Mouse (Mus musculus): ENCODE data around the gene Mapk8ip2.
"Not testable (repeated sequence)": the region's sequence is repeated elsewhere in the genome, so short reads cannot be mapped to it uniquely, and the experiment has no call there.

Mapk8ip2 gene

DNA sequence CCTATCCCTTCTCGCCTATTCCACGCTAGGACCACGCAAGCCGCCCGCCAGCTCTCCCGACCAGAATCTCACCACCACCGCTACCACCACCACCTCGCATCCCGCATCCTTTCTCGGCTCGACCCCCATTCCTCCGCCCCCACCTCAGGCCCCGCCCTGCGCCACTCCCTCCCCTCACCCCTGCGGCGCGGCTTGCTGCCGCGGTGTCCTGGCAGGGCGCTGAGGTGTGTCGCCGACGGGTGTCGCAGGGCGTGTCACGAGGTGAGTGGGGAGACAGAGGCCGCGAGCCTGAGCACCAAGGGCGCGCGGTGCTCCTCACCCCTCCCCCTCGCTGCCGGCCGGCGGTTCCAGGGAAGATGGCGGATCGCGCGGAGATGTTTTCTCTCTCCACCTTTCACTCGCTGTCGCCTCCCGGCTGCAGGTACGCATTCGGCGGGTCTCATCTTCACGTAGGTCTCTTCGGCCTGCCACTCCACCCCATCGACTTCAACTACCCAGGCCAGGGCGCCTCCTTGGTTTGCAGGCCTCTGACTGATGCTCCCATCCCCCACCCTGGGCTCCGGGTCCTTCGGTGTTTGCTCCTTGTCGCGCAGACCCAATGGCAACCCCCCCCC lies at the start of gene Mapk8ip2:
Gene Mapk8ip2 (plus strand): TSS at position 49 of the 614 bp plus-strand sequence.
- no peak for DNase-seq

DNA sequence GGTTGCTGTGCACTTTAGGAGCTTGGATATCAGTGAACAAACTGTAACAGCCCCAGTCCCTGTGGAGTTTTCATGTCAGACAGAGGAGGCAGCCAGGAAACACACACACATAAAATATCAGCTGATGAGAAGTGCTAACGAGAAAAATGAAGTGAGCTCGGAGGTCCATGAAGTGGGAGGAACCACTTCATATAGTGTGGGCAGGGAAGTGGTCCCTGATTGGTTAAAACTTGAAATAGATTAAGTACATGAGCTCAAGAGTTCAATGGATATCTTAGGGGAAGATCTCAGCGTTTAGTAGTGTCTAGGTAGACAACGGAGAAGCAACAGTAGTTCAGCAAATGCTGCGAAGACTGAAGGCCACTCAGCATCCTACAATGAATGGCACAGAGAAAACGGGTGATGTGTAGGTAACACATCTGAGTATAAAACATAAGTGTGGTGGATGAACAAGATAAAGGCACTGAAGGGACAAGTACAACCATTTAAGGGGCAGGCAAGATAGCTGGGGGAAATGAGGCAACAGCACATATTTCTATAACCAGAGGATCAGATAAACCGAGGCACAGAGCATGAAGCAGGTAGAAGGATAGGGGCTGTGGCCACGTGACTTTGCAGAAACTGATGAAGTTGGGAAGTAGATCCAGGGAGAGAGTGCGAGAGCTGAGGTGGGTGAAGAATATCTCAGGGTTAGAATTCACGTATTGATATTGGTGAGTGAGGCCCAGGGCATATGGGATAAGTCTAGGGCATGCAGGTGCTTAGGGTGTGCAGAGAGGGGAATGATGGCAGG lies 48.7 kb upstream of the Mapk8ip2 start:
- no peak for DNase-seq

- DNase-seq, result no peak
These were observed 47.0 kb upstream of the Mapk8ip2 start for GRCm38 (mm10) chr15:89406691-89407090.

- no peak for DNase-seq
These were observed 43.6 kb upstream of the Mapk8ip2 start, which contains the start of gene Syce3 for GRCm38 (mm10) chr15:89410118-89410517. Gene Syce3 (minus strand): TSS chr15:89410503.

DNA sequence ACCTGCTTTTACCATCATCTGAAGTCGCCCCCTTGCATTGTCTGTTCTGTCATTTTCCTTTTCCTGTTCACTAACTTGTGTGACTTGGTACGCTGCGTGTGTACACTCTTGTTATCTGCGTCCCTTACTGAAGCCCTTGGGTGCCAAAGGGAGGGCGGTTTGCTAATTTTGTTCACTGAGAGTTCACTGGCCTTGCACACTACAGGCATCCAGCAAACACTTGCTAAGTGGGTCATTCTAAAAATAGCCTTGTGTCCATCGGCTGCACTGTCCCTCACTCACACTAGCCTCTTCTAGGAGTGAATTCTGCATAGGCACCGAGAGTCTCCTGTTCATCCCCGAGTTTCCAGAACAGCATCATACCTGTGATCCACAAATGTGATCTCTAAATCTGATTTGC lies 38.4 kb upstream of the Mapk8ip2 start:
- no peak for DNase-seq

- DNase-seq, result no peak
These were observed 31.8 kb upstream of the Mapk8ip2 start for GRCm38 (mm10) chr15:89421938-89422337.

- DNase-seq, result no peak
These were observed 29.1 kb upstream of the Mapk8ip2 start for GRCm38 (mm10) chr15:89424621-89425020.

DNA sequence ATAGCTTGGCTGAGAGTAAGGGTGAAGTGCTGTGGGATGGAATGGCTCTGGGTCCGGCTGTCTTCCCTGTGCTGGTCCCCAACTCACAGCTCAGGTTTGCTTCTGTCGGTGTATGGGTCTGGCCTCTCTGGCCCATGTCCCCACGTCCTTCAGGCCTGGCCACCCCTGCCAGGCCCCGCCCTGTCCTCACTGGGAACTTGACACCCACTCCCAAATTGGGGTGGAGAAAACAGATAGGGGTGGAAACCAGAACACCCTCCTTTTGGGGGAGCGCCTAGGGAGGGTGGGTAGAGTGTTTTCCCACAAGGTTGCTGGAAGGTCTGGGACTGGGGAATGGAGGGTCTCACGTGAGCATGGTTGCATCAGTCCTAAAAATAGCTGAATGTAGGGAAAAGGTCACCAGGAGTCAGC lies 28.0 kb upstream of the Mapk8ip2 start, which contains the start of gene Cpt1b:
Gene Cpt1b (minus strand): TSS at position 153 of the 411 bp plus-strand sequence.
- DNase-seq, result peak in 1 of 2 experiments; percentile 30

- peak in 1 of 2 experiments; percentile 18 for DNase-seq
These were observed 27.0 kb upstream of the Mapk8ip2 start for GRCm38 (mm10) chr15:89426716-89427115.

DNA sequence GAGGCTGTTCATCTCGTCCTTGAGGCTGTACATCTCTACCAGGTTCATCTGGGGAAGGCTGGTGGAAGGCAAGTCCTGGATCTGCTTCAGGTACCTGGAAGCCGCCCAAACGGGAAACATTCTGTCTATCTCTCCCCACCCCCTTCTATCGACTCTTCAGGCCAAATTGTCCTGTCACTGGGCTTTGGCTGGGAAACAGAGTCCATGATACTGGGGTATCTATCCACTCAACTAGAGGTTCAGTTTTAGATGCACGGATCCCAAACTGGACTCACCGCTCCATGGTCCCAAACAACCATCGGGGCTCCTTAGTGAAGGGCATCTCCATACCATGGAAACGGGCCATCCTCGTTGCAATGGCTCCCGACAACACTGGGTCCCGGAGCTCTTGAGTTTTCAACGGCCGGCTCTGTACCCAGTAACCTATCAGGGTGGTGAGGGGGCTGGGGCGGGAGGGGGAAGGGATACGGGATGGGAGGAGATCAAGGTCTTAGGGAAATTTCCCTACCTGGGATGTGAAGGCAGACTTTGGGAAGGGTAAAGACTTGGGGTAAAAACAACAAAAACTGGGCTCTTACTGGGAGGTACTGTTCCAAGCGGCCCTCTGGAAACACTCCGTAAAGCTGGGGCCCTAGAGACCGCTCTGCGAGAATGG lies 25.4 kb upstream of the Mapk8ip2 start:
- DNase-seq, result no peak

DNA sequence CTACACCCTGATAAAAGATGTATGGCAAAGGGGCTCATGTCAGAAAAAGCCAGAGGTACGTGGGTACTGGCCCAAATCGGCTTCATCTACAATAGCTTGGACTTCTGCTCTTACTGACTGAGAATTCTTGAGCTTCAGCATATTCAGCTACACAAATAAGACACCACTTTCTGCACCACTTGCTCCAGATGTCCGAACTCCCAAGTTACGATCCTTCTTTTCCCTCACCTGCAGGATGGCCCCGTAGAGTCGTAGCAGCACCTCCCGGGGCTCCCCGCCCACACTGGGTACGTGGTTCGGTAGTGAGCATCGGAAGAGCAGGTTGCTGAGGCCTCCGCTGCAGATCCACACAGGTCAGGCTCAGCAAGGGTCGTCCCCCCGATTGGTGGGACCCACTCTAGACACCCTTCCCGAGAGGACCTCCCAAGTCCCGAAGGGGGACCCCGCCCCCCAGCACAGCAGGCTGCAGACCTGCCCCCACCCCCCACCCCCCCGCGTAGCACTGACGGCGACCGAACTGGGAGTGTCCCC lies 24.8 kb upstream of the Mapk8ip2 start:
- DNase-seq, result no peak

DNA sequence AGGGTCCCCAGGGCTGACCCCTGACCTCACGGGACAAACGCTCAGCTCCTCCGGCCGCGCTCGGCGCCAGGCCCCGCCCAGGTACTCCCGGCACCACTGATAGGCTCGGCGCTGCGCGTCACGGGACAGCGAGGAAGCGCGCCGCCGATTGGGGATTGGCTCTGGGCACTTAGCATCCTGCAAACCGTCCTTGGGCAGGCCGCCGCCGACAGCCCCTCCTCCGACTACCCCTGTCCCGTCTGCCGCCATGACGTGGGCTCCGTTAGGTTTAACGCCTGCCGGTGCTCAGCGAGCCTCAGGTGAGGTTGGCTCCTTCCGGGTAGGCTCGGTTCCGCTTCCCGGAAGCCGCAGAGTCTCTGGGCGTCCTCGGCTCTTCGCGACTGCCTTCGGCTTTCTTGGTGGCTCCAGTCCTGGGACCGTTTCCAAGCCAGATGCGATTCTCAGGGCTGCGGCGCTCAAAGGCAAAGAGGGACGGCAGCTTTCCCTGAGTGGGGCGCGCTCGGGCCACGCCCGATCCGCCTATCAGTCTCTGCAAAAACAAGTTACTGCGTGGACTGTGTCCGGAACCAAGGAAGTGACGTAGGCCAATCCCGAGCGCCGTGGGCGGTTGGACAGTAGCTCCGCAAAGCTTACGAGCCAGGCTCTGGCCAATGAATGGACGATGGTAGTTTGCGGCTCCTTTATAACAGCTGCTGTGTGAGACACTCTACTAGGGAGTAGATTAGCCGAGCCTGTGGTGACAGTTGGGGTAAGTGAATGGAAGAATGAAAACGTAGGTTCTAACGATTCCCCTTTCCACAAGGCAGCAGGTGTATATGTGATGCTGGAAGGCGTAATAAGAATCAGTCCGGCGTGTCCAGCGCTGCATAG lies 24.1 kb upstream of the Mapk8ip2 start, which contains the start of the genes C730034F03Rik, Gm44502 and Chkb:
Gene C730034F03Rik (plus strand): TSS at position 238 of the 870 bp plus-strand sequence.
Gene Gm44502 (minus strand): TSS at position 345 of the 870 bp plus-strand sequence.
Gene Chkb (minus strand): TSS at position 557 of the 870 bp plus-strand sequence.
- peak; percentile 92 to 95 for DNase-seq

DNA sequence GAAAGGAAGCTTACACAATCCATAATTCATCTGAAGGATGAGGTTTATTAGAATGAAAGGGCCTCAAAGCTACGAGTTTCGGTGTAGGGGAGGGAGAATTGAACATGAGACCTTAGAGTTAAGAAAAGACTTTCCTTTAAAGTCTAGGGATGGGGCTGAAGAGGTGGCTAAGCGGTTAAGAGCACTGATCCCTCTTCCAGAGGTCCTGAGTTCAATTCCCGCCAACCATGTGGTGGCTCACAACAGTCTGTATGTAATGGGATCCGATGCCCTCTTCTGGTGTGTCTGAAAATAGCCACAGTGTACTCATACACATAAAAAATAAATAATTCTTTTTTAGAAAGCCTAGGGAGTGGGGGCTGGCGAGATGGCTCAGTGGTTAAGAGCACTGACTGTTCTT lies 23.4 kb upstream of the Mapk8ip2 start:
- DNase-seq, result no peak

- not testable (repeated sequence) for DNase-seq
These were observed 22.9 kb upstream of the Mapk8ip2 start for GRCm38 (mm10) chr15:89430771-89431170.

GRCm38 (mm10) chr15:89431271-89431670 lies 22.4 kb upstream of the Mapk8ip2 start:
- DNase-seq, result no peak

- no peak for DNase-seq
These were observed 21.9 kb upstream of the Mapk8ip2 start for GRCm38 (mm10) chr15:89431806-89432205.

DNA sequence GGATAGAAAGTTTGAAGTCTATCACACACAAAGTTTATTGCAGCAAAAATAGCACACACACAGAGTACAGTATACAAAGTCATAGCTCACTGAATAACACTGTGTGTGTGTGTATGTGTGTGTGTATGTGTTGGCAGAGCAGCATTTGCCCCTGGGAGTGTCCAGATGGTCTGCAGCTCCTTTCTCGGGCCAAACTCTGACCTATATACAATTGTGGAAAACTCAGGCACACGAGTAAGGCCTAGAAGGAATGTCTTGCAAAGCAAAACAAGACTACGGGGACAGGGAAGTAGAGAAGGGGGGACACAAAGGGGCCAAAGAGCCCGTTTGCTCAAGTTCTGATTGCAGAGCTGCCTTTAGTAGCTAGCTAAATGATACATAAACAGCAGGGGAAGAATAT lies 20.8 kb upstream of the Mapk8ip2 start:
- no peak for DNase-seq

GRCm38 (mm10) chr15:89434136-89434535 lies 19.6 kb upstream of the Mapk8ip2 start:
- no peak for DNase-seq

DNA sequence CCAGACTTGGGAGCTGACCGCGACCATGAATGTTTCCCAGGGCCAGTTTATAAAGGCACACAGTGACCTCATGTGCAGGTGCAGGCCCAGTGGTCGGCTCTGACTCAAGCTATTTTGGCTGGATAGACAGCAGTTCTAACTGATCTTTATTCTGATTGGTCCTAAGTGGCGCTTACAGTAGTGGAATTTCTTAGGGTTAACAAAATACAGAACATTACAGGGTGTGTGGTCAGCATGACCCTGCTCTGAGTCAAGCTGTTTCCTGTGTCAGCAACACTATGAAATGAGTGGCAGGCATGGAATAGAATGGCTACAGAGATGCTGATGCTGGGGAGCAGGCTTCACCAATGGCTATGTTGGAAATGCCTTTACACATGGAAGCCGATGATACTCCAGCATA lies 17.8 kb upstream of the Mapk8ip2 start:
- DNase-seq, result no peak

GRCm38 (mm10) chr15:89442486-89443070 lies 11.1 kb upstream of the Mapk8ip2 start:
- no peak for DNase-seq

Data from lung, postnatal 4 days (tissue).